Mouse (Mus musculus) activated CD4-positive, CD25-positive, alpha-beta regulatory T cell (primary cell): ENCODE measurements around the gene Olfr801. TPM values are rescaled to one million over a fixed set of nuclear protein-coding genes. Genes with fewer than 3 reads are reported as not detected.

ENCODE experiments used
- polyA plus RNA-seq, 2 experiments: library from polyadenylated mRNA; unstranded; fragments of 100-300 nt; shearing (Covaris generic); gene quantifications; one replicate each; pipeline ENCODE4 v1.2.1; 2017

Gene Olfr801
- polyA plus RNA-seq, result under 1 TPM in 1 of 2 experiments, not detected in 1; 0.30 TPM

DNA sequence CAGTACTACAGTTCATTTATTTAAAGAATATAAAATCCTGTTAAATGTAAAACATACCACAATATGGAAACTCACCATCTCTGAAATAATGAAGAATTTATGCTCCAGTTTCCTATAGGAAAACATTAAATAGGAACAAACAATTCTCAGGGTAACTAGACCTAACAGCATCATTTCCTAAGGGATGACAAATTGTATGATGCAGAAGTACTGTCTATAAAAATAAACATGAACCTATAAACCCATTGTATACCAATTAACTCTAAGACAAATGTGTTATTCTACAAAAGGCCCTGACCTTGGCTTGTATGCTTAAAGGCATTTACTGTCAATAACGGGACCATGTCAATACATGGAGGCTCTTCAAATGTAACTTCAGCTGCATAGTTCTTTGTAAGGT, at the start of gene Olfr801:
Olfr801 (minus strand) TSS at position 101 of the 400 bp plus-strand sequence.

DNA sequence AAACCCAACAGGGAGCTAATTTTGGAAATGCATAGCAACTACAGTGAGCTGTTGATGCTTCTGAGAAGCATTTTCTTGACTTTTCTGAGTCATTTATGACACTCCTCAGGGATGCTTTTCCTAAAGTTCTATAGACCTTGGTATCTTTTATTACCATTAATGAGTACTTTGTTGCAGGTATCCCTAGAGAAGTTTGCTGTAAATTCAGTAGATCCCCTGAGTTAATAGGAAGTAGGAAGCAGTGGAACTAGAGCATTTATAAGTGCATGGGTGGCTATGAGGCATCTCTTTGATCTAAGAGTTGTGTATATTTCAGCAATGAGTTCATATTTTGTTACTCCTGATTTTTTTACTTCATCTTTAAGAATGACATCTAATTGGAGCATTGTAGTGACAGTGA, 29.2 kb upstream of the Olfr801 start, which contains the start of gene Olfr804:
Olfr804 (plus strand) TSS at position 301 of the 400 bp plus-strand sequence.

DNA sequence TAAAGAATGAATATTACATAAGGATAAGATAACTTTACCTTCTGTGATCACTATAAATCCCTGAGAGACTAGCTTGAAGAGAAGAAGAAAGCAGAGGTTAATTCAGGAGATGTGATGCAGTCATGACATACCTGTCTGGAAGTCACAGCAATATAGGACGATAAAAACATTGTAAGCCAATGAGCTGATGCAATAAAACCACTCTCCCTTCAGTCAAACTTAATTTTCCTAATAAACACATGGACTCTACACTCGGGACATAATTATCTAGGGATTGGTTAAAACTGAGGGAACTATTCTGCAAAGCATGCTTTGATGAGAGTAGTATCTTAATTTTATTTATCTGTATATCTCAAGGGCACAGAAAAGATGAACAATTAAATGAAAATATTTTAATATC, 20.5 kb upstream of the Olfr801 start, which contains the start of gene Olfr803:
Olfr803 (minus strand) TSS at position 101 of the 400 bp plus-strand sequence.

DNA sequence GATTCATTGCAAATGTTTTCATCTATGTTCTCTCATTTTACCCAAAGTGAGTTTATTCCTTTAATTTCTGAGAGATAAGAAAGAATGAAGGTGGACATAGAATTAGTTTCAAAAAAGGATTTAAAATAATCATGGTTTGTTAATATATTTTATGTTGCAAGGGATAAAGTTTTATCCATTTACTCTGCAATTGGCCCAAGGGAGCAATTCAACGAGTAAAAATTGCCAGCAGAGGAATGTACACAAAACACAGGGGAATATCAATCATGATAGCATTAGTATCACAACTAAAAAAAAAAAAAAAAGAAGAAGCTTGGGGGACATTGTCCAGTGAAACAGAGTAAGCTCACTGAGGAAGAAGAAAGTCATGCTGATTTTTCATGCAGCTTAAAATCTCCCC, 14.4 kb upstream of the Olfr801 start, which contains the start of gene Olfr802:
Olfr802 (minus strand) TSS at position 101 of the 400 bp plus-strand sequence.

DNA sequence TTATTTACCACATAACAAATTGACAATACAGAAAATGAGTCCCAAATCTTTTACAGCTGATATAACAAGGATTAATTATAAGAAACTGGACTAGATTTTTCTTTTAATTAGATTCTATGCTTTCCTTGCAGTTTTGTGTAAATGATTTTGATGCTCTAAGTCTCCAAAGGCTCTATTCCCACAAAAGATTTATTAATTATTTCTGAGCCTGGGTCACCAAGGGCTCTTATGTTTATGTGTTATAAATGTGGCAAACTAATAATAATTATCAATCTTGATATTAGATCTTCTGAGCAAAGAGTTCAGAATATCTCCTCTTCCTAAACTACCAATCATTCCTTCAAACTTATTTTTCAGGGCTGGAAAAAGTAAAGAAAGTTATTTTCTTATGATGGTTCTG, 16.3 kb downstream of the Olfr801 start, which contains the start of gene Olfr800:
Olfr800 (plus strand) TSS at position 301 of the 400 bp plus-strand sequence.

DNA sequence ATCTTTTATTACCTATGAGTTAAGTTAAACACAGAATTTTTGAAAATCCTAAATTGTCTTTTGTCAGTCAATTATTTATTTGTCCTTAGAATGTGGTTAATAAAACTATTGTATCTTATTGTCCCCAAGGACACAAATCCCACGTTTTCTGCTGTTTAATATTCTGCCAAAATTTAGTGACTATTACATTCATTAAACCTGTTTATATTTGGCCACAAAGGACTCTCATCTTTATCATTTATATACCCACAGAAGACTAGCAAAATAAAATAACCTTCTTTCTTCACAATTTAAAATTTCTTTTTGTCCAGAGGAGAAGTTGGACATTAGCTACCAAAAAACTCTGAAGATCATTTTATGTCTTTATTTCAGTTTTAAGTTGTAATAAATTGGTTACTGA, 36.5 kb downstream of the Olfr801 start, which contains the start of gene Olfr799:
Olfr799 (plus strand) TSS at position 301 of the 400 bp plus-strand sequence.

DNA sequence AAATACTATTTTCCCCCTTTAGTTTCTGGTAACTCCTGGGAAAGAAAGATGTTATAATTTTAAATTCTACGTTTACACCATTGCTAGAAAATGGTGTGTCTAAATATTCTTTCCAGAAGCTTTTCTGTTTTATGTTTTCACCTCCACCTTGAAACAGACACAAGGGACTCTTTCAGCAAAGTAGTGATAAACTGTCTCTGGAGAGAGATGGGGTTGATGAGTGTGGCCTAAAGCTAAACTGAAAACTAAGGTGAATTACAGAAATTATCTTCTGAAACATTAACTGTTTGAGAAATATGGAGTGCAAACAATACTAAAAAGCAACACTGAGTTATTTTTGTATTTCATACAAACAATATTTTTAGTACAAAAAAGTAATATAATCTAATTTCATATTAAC, 45.8 kb downstream of the Olfr801 start, which contains the start of gene Olfr798:
Olfr798 (minus strand) TSS at position 101 of the 400 bp plus-strand sequence.

Other genes starting within 250 kb of the Olfr801 start
- not detected for gene Olfr786, start 246.6 kb downstream of the Olfr801 start, polyA plus RNA-seq
- gene Olfr787, start 212.0 kb downstream of the Olfr801 start, polyA plus RNA-seq, result under 1 TPM in 1 of 2 experiments, not detected in 1; 0.23 TPM
- under 1 TPM in 1 of 2 experiments, not detected in 1; 0.12 TPM for gene Olfr788, start 202.9 kb downstream of the Olfr801 start, polyA plus RNA-seq
- not detected for gene Olfr789, start 189.1 kb downstream of the Olfr801 start, polyA plus RNA-seq
- gene Olfr790, start 175.4 kb downstream of the Olfr801 start, polyA plus RNA-seq, result not detected
- not detected for gene Olfr791, start 152.1 kb downstream of the Olfr801 start, polyA plus RNA-seq
- under 1 TPM in 1 of 2 experiments, not detected in 1; 0.15 TPM for gene Olfr792, start 134.7 kb downstream of the Olfr801 start, polyA plus RNA-seq
- gene Olfr794, start 106.2 kb downstream of the Olfr801 start, polyA plus RNA-seq, result not detected
- under 1 TPM in 1 of 2 experiments, not detected in 1; 0.07 TPM for gene Olfr796, start 61.3 kb downstream of the Olfr801 start, polyA plus RNA-seq
- gene Olfr798, start 45.9 kb downstream of the Olfr801 start, polyA plus RNA-seq, result not detected
- gene Olfr799, start 36.4 kb downstream of the Olfr801 start, polyA plus RNA-seq, result under 1 TPM in 1 of 2 experiments, not detected in 1; 0.18 TPM
- not detected for gene Olfr800, start 16.2 kb downstream of the Olfr801 start, polyA plus RNA-seq
- gene Olfr802, start 14.3 kb upstream of the Olfr801 start, polyA plus RNA-seq, result not detected
- gene Olfr803, start 20.4 kb upstream of the Olfr801 start, polyA plus RNA-seq, result not detected
- gene Olfr804, start 29.3 kb upstream of the Olfr801 start, polyA plus RNA-seq, result not detected
- not detected for gene Olfr805, start 55.5 kb upstream of the Olfr801 start, polyA plus RNA-seq
- gene Olfr806, start 68.1 kb upstream of the Olfr801 start, polyA plus RNA-seq, result not detected
- gene Olfr807, start 83.9 kb upstream of the Olfr801 start, polyA plus RNA-seq, result not detected
- gene Olfr808, start 91.6 kb upstream of the Olfr801 start, polyA plus RNA-seq, result not detected
- not detected for gene Olfr809, start 100.8 kb upstream of the Olfr801 start, polyA plus RNA-seq
- not detected for gene Olfr810, start 121.1 kb upstream of the Olfr801 start, polyA plus RNA-seq
- gene Olfr811, start 130.5 kb upstream of the Olfr801 start, polyA plus RNA-seq, result not detected
- gene Olfr812, start 172.2 kb upstream of the Olfr801 start, polyA plus RNA-seq, result under 1 TPM; 0.17 to 0.42 TPM
- not detected for gene Olfr813, start 181.5 kb upstream of the Olfr801 start, polyA plus RNA-seq
- under 1 TPM in 1 of 2 experiments, not detected in 1; 0.04 TPM for gene Olfr814, start 206.0 kb upstream of the Olfr801 start, polyA plus RNA-seq
- under 1 TPM in 1 of 2 experiments, not detected in 1; 0.27 TPM for gene Olfr815, start 232.0 kb upstream of the Olfr801 start, polyA plus RNA-seq
- gene Olfr816, start 241.7 kb upstream of the Olfr801 start, polyA plus RNA-seq, result under 1 TPM in 1 of 2 experiments, not detected in 1; 0.28 TPM